Mouse (Mus musculus): ENCODE results near the gene Pcbd1. TPM values are rescaled to one million over a fixed set of nuclear protein-coding genes. Genes with fewer than 3 reads are reported as not detected.

Pcbd1 gene
- polyA plus RNA-seq, 1 experiment from 2014 or later = 71.2 TPM

GRCm38 (mm10) chr10:61072324-61072723, 16.8 kb upstream of the Pcbd1 start:
- H3K9me3 ChIP-seq (ENCODE audit: low read depth, low read length) = no peaks in the 10 kb centered on the region
- no peak overlapping the region for H3K9ac ChIP-seq
- H3K4me1 ChIP-seq (ENCODE audit: insufficient read depth) = 0 out of 2 replicates have a peak, but pooled peaks cover 3% of the 10 kb centered on the region
- DNase-seq = peak; percentile 76
- no peak overlapping the region for H3K4me2 ChIP-seq
- TF ChIP-seq CTCF (IDR thresholded peaks at IDR 0.05; ENCODE audit: low read depth) = peak; percentile 93
- H3K27me3 ChIP-seq (ENCODE audit: insufficient read depth, low read length) = no peaks in the 10 kb centered on the region
- no peak overlapping the region for H3K4me3 ChIP-seq (ENCODE audit: low read depth, low read length)
- H3K36me3 ChIP-seq (ENCODE audit: insufficient read depth) = no peaks in the 10 kb centered on the region
- ATAC-seq (ENCODE audit: insufficient read depth) = no peak
- no peak overlapping the region for H3K27ac ChIP-seq (ENCODE audit: low read depth)
- WGBS = 13% methylated on average over 16 of the region's 16 CpGs

DNA sequence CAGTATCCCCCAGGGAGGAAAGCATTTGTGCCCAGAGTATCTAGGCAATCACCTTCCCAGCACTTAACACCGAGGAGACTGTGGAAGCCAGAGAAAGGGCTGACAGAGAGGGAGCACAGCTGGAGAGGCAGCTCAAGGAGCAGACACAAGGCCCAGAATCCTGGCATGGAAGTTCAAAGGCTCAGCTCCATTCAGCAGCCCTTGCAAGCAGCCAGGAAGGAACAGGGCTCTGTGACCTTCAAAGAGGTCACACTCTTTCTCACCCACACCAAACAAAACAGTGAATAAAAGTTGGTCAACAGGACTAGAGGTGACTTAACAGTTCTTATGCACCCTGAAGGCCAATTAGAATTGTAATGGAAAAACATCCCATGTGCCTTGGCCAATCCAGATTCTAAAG, 14.5 kb upstream of the Pcbd1 start:
- no peaks in the 10 kb centered on the region for H3K9me3 ChIP-seq (ENCODE audit: low read depth, low read length)
- no peaks in the 10 kb centered on the region for H3K36me3 ChIP-seq (ENCODE audit: insufficient read depth)
- ATAC-seq (ENCODE audit: insufficient read depth) = no peak
- H3K27me3 ChIP-seq (ENCODE audit: insufficient read depth, low read length) = no peaks in the 10 kb centered on the region
- no peak for DNase-seq
- no peak overlapping the region for H3K27ac ChIP-seq (ENCODE audit: low read depth)
- no peak for TF ChIP-seq CTCF (IDR thresholded peaks at IDR 0.05; ENCODE audit: low read depth)
- no peak overlapping the region for H3K4me3 ChIP-seq (ENCODE audit: low read depth, low read length)
- WGBS = 8% methylated on average over 1 of the region's 1 CpGs
- H3K4me2 ChIP-seq = no peak overlapping the region
- H3K9ac ChIP-seq = no peak overlapping the region
- H3K4me1 ChIP-seq (ENCODE audit: insufficient read depth) = no peaks in the 10 kb centered on the region

DNA sequence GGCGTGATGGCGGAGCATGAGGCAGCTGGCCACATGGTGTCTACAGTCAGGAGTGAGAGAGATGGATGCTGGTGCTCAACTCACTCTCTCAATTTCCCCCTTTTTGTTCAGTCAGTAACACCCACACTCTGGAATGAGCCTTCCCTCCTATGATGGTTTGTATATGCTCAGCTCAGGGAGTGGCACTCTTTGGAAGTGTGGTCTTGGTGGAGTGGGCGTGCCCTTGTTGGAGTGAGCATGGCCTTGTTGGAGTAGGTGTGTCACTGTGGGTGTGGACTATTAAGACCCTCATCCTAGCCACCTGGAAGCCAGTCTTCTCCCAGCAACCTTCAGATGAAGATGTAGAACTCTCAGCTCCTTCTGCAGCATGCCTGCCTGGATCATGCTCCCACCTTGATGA, 13.5 kb upstream of the Pcbd1 start:
- Histone ChIP-seq H3K9me3 (ENCODE audit: low read depth, low read length) (no peaks in the 10 kb centered on the region), H3K27me3 (ENCODE audit: insufficient read depth, low read length) (no peaks in the 10 kb centered on the region), H3K4me3 (ENCODE audit: low read depth, low read length) (no peak overlapping the region), H3K9ac (no peak overlapping the region), H3K4me1 (ENCODE audit: insufficient read depth) (0 out of 2 replicates have a peak, but pooled peaks cover 6% of the 10 kb centered on the region), H3K36me3 (ENCODE audit: insufficient read depth) (no peaks in the 10 kb centered on the region), H3K27ac (ENCODE audit: low read depth) (no peak overlapping the region), H3K4me2 (no peak overlapping the region)
- DNase-seq = no peak
- no peak for TF ChIP-seq CTCF (IDR thresholded peaks at IDR 0.05; ENCODE audit: low read depth)
- 75% methylated on average over 3 of the region's 3 CpGs for WGBS
- ATAC-seq (ENCODE audit: insufficient read depth) = no peak

DNA sequence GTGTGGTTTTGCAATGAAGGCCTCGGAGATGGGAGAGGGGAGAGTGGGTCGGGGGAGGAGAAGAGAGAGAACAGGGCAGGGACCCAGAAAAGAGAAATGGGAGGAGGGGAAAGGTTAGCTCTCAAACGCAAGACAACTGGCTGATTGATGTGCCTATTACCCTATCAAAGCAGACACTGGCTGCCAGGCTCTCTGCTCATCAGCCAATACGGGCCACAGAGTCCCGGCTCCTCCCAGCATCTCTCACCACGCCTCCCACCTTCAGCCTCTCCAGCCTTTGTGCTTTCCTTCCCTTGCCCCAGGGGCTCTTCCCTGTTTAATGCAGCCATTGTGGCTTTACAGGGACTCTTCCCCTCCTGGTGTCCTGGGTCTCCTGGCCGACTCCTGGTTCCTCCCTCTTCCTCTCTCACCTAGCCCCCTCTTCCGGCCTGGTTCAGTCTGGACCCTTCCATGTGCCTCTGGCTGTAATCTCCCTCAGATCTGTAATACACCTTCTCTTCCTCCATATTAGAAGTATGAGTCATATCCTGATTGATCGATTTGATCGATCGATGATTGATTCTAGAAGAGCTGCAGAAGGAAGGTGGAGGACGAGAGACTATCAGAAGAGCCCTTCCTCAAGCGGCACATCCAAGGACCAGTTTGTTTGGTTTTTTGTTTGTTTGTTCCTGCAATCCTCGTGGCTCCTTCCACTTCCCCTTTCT, 8.8 kb upstream of the Pcbd1 start:
- Histone ChIP-seq H3K9me3 (ENCODE audit: low read depth, low read length) (no peaks in the 10 kb centered on the region), H3K4me2 (peak overlapping the region; percentile 34; the same call in 1 of the 2 replicates), H3K36me3 (ENCODE audit: insufficient read depth) (no peaks in the 10 kb centered on the region), H3K27ac (ENCODE audit: low read depth) (no peak overlapping the region), H3K9ac (no peak overlapping the region), H3K27me3 (ENCODE audit: insufficient read depth, low read length) (no peaks in the 10 kb centered on the region), H3K4me1 (ENCODE audit: insufficient read depth) (0 out of 2 replicates have a peak, but pooled peaks cover 6% of the 10 kb centered on the region), H3K4me3 (ENCODE audit: low read depth, low read length) (no peak overlapping the region)
- ATAC-seq (ENCODE audit: insufficient read depth) (peak; percentile 90), DNase-seq (peak; percentile 81)
- WGBS = 38% methylated on average over 14 of the region's 14 CpGs
- TF ChIP-seq CTCF (IDR thresholded peaks at IDR 0.05; ENCODE audit: low read depth) = no peak

DNA sequence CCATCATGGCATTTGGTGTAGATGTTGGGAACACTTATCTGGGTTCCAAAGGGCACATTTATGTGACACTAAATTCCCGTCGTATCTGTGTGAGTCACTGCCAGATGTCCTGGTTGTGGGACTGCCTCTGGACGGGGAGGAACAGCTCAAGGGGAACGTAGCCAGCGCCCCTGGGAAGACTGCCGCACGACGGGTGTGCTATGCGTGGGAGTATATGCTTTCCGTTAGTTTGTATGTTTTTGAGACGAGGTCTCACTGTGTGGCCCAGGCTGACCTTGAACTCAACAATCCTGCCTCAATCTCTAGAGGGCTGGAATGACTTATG, 8.2 kb upstream of the Pcbd1 start:
- H3K9me3 ChIP-seq (ENCODE audit: low read depth, low read length) = no peaks in the 10 kb centered on the region
- no peak overlapping the region for H3K4me3 ChIP-seq (ENCODE audit: low read depth, low read length)
- DNase-seq (no peak), ATAC-seq (ENCODE audit: insufficient read depth) (no peak)
- H3K4me2 ChIP-seq = no peak overlapping the region
- H3K36me3 ChIP-seq (ENCODE audit: insufficient read depth) = no peaks in the 10 kb centered on the region
- TF ChIP-seq CTCF (IDR thresholded peaks at IDR 0.05; ENCODE audit: low read depth) = no peak
- 0 out of 2 replicates have a peak, but pooled peaks cover 6% of the 10 kb centered on the region for H3K4me1 ChIP-seq (ENCODE audit: insufficient read depth)
- no peak overlapping the region for H3K27ac ChIP-seq (ENCODE audit: low read depth)
- 60% methylated on average over 11 of the region's 11 CpGs for WGBS
- no peaks in the 10 kb centered on the region for H3K27me3 ChIP-seq (ENCODE audit: insufficient read depth, low read length)
- H3K9ac ChIP-seq = no peak overlapping the region

GRCm38 (mm10) chr10:61085364-61085763, 3.8 kb upstream of the Pcbd1 start:
- no peak for TF ChIP-seq CTCF (IDR thresholded peaks at IDR 0.05; ENCODE audit: low read depth)
- no peak for ATAC-seq (ENCODE audit: insufficient read depth)
- Histone ChIP-seq H3K36me3 (ENCODE audit: insufficient read depth) (no peaks in the 10 kb centered on the region), H3K4me2 (no peak overlapping the region), H3K4me3 (ENCODE audit: low read depth, low read length) (no peak overlapping the region), H3K4me1 (ENCODE audit: insufficient read depth) (peaks cover 8% of the 10 kb centered on the region; the same call in 1 of the 2 replicates), H3K9me3 (ENCODE audit: low read depth, low read length) (no peaks in the 10 kb centered on the region), H3K9ac (no peak overlapping the region), H3K27ac (ENCODE audit: low read depth) (no peak overlapping the region), H3K27me3 (ENCODE audit: insufficient read depth, low read length) (no peaks in the 10 kb centered on the region)
- DNase-seq = no peak
- 75% methylated on average over 2 of the region's 2 CpGs for WGBS

- DNase-seq (no peak), ATAC-seq (ENCODE audit: insufficient read depth) (no peak)
- 43% methylated on average over 3 of the region's 3 CpGs for WGBS
- TF ChIP-seq CTCF (IDR thresholded peaks at IDR 0.05; ENCODE audit: low read depth) = no peak
- Histone ChIP-seq H3K36me3 (ENCODE audit: insufficient read depth) (no peaks in the 10 kb centered on the region), H3K27ac (ENCODE audit: low read depth) (no peak overlapping the region), H3K9ac (no peak overlapping the region), H3K27me3 (ENCODE audit: insufficient read depth, low read length) (no peaks in the 10 kb centered on the region), H3K9me3 (ENCODE audit: low read depth, low read length) (no peaks in the 10 kb centered on the region), H3K4me1 (ENCODE audit: insufficient read depth) (peaks cover 7% of the 10 kb centered on the region; the same call in 1 of the 2 replicates), H3K4me3 (ENCODE audit: low read depth, low read length) (no peak overlapping the region), H3K4me2 (no peak overlapping the region)
Observed at GRCm38 (mm10) chr10:61086502-61086901, 2.6 kb upstream of the Pcbd1 start.

Measured in lung, embryonic 14.5 days (tissue).